Mouse (Mus musculus) liver, postnatal 0 days (tissue): Measurements from ENCODE around the gene Anxa5. TPM values are rescaled to one million over a fixed set of nuclear protein-coding genes. Genes with fewer than 3 reads are reported as not detected.

Experiments used
- ATAC-seq: fragments of 200-750 bp; cut with Nextera tagmentation; 2 replicates; pipeline ENCODE4 v1.8.0; 2017; ENCODE audit warnings: mild to moderate bottlenecking, moderate library complexity
- DNase-seq: peaks from one replicate; pipeline ENCODE4 v3.0.0-alpha.2; 2016
- H3K27ac ChIP-seq: fragments of 300-500 bp; sonication (generic); 2 replicates; pipeline ENCODE4 v1.5.1; 2014; ENCODE audit warnings: antibody characterized with exemption, moderate library complexity, mild to moderate bottlenecking, low read depth
- H3K27me3 ChIP-seq: fragments of 300-500 bp; sonication (generic); 2 replicates; pipeline ENCODE4 v1.6.1; 2014; ENCODE audit warnings: low read length, control low read depth, mixed read lengths; ENCODE audit not compliant: insufficient read depth
- H3K36me3 ChIP-seq: fragments of 300-500 bp; sonication (generic); replicated peaks from 2 replicates; pipeline ENCODE4 v1.6.1; 2014; ENCODE audit warnings: mild to moderate bottlenecking, control low read depth, low read length, moderate library complexity, mixed read lengths; ENCODE audit not compliant: insufficient read depth
- H3K4me1 ChIP-seq: fragments of 300-500 bp; sonication (generic); 2 replicates; pipeline ENCODE4 v1.6.1; 2014; ENCODE audit warnings: antibody characterized with exemption, mild to moderate bottlenecking, control low read depth; ENCODE audit not compliant: insufficient read depth
- H3K4me2 ChIP-seq: fragments of 300-500 bp; sonication (generic); 2 replicates; pipeline ENCODE4 v1.6.1; 2014; ENCODE audit warnings: low read depth, mild to moderate bottlenecking, low read length, moderate library complexity, mixed read lengths
- H3K4me3 ChIP-seq: fragments of 300-500 bp; sonication (generic); 2 replicates; pipeline ENCODE4 v1.5.1; 2014; ENCODE audit warnings: low read depth, low read length
- H3K9ac ChIP-seq: fragments of 300-500 bp; sonication (generic); replicated peaks from 2 replicates; pipeline ENCODE4 v1.6.1; 2014; ENCODE audit warnings: mild to moderate bottlenecking, moderate library complexity
- H3K9me3 ChIP-seq: fragments of 300-500 bp; sonication (generic); 2 replicates; pipeline ENCODE4 v1.6.1; 2016; ENCODE audit warnings: mild to moderate bottlenecking, control low read depth, low read length, mixed read lengths
- CTCF ChIP-seq: sonication (generic); IDR thresholded peaks from 2 replicates; pipeline ENCODE4 v1.5.1; 2016; ENCODE audit warnings: antibody characterized with exemption, low read depth
- EP300 ChIP-seq: IDR thresholded peaks from 2 replicates; pipeline ENCODE4 v1.6.1; 2016; ENCODE audit warnings: antibody characterized with exemption, low read depth, mild to moderate bottlenecking
- WGBS: fragments of 180-500 bp; shearing (Covaris S2); extraction: QIAGEN DNeasy Blood & Tissue Kit; methylation state at CpG from one replicate; pipeline ENCODE4 v1.1.7; 2014; ENCODE audit not compliant: insufficient replicate concordance; 5-methylcytosine and 5-hydroxymethylcytosine counted together
- microRNA-seq: library from miRNA; unstranded; fragments of <30 nt; microRNA quantifications from one replicate; pipeline ENCODE4, GENCODE M21; 2016
- polyA plus RNA-seq: library from polyadenylated mRNA; unstranded; fragments of >200 nt; fragmentation: Nextera tagmentation; extraction: Ambion mirVana; gene quantifications from 2 replicates; pipeline ENCODE4 v1.2.1, GENCODE M21; 2015

Anxa5 gene
- polyA plus RNA-seq, 1 experiment from 2014 or later, result 59.1 TPM

GRCm38 (mm10) chr3:36409456-36409855 lies 66.2 kb downstream of the Anxa5 start:
- Histone ChIP-seq H3K27ac (no peak overlapping the region), H3K36me3 (no peaks in the 10 kb centered on the region), H3K4me3 (no peak overlapping the region), H3K4me1 (no peaks in the 10 kb centered on the region), H3K4me2 (no peak overlapping the region), H3K9ac (no peak overlapping the region), H3K27me3 (no peaks in the 10 kb centered on the region), H3K9me3 (no peaks in the 10 kb centered on the region)
- DNase-seq, result no peak
- 67% methylated on average over 2 of the region's 2 CpGs for WGBS
- no peak for TF ChIP-seq CTCF
- TF ChIP-seq EP300, result no peak
- ATAC-seq, result no peak

GRCm38 (mm10) chr3:36406967-36407366 lies 68.7 kb downstream of the Anxa5 start:
- Histone ChIP-seq H3K27ac (no peak overlapping the region), H3K4me2 (no peak overlapping the region), H3K4me3 (no peak overlapping the region), H3K36me3 (no peaks in the 10 kb centered on the region), H3K9me3 (no peaks in the 10 kb centered on the region), H3K9ac (no peak overlapping the region), H3K27me3 (no peaks in the 10 kb centered on the region), H3K4me1 (no peaks in the 10 kb centered on the region)
- TF ChIP-seq CTCF (no peak), EP300 (no peak)
- WGBS, result 80% methylated on average over 5 of the region's 5 CpGs
- DNase-seq (no peak), ATAC-seq (no peak)

- Histone ChIP-seq H3K4me3 (no peak overlapping the region), H3K9ac (no peak overlapping the region), H3K36me3 (no peaks in the 10 kb centered on the region), H3K27me3 (no peaks in the 10 kb centered on the region), H3K4me2 (no peak overlapping the region), H3K9me3 (no peaks in the 10 kb centered on the region), H3K27ac (no peak overlapping the region), H3K4me1 (peaks cover 2% of the 10 kb centered on the region; the same call in 1 of the 2 replicates)
- ATAC-seq (no peak), DNase-seq (no peak)
- TF ChIP-seq CTCF (no peak), EP300 (no peak)
- 68% methylated on average over 2 of the region's 2 CpGs for WGBS
Observed at GRCm38 (mm10) chr3:36406340-36406739, 69.4 kb downstream of the Anxa5 start.

GRCm38 (mm10) chr3:36401900-36402299 lies 73.8 kb downstream of the Anxa5 start:
- no peak for DNase-seq
- no peak for ATAC-seq
- Histone ChIP-seq H3K27ac (no peak overlapping the region), H3K9me3 (no peaks in the 10 kb centered on the region), H3K4me2 (no peak overlapping the region), H3K4me1 (peaks cover 2% of the 10 kb centered on the region; the same call in 1 of the 2 replicates), H3K36me3 (no peaks in the 10 kb centered on the region), H3K9ac (no peak overlapping the region), H3K4me3 (no peak overlapping the region), H3K27me3 (no peaks in the 10 kb centered on the region)
- TF ChIP-seq CTCF (no peak), EP300 (no peak)
- 43% methylated on average over 2 of the region's 2 CpGs for WGBS

- no peaks in the 10 kb centered on the region for H3K36me3 ChIP-seq
- no peak overlapping the region for H3K4me2 ChIP-seq
- no peaks in the 10 kb centered on the region for H3K9me3 ChIP-seq
- WGBS, result 80% methylated on average over 10 of the region's 10 CpGs
- no peak overlapping the region for H3K4me3 ChIP-seq
- H3K27ac ChIP-seq, result no peak overlapping the region
- ATAC-seq, result no peak
- TF ChIP-seq CTCF (no peak), EP300 (no peak)
- no peak overlapping the region for H3K9ac ChIP-seq
- H3K27me3 ChIP-seq, result no peaks in the 10 kb centered on the region
- H3K4me1 ChIP-seq, result peaks cover 2% of the 10 kb centered on the region; the same call in 1 of the 2 replicates
- no peak for DNase-seq
Observed at GRCm38 (mm10) chr3:36400657-36401056, 75.0 kb downstream of the Anxa5 start.

Small RNA genes within 50 kb of the gene (microRNA-seq; reads per million reads assigned to microRNA genes)
- not detected for gene Mir7009

Other genes with a start within 250 kb of the Anxa5 start
- 1.6 and 1.9 TPM in 2 replicates for gene 1810062G17Rik, start within 50 bp of the Anxa5 start, polyA plus RNA-seq
- gene Gm11549, start 45.9 kb upstream of the Anxa5 start, polyA plus RNA-seq, result not detected in 2 replicates
- gene Exosc9, start 76.7 kb upstream of the Anxa5 start, polyA plus RNA-seq, result 22.9 and 24.8 TPM in 2 replicates
- gene Ccna2, start 96.3 kb upstream of the Anxa5 start, polyA plus RNA-seq, result 93.0 and 96.3 TPM in 2 replicates
- 3.4 and 3.9 TPM in 2 replicates for gene Bbs7, start 137.6 kb upstream of the Anxa5 start, polyA plus RNA-seq
- 0.26 and 0.46 TPM in 2 replicates for gene Trpc3, start 214.3 kb upstream of the Anxa5 start, polyA plus RNA-seq